ENCODE assay signal across 10 mouse cellular contexts in the genomic region with DNA sequence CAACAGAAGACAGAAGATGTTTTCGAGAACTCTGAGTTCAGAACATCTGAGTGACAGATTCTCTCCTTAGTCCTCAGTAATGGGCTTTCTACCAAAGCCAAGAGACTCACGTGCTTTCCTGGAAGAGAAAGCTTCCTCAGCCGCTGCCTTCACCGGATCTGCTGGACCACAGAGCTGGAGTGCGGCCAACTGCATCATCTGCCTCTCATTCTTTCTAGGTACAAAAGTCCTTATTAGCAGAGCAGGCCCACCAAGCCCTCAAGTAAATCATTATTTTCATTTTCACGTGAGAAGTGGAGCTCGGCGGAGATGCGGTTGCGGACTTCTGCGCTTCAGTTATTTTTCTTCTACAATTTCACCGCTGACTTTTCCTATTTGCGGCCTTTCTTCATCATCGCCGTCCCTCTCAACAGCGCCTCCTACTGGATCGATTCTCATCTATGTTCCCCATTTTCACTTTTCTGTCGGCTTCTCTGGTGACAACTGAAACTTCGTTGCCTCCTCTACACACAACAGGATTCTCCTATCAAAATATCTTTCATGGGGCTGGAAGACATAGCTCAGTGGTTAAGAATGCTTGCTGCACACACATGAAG.
DNase-seq lines count a peak whose midpoint lies in the region; ATAC-seq and TF ChIP-seq lines count a peak whose summit lies in the region.
"Had no signal": no experiment of that assay in that cellular context is flagged by ENCODE, and none has a peak within 500 bp of the region (broad histone marks: within the 10 kb centered on the region; RNA-seq: fewer than 3 reads in every experiment).

No protein-coding gene starts in this region.

- no peak for TF ChIP-seq RAD21 in MEL (IDR thresholded peaks at IDR 0.05; ENCODE audit: low read depth, low read length)

- no peaks in the 10 kb centered on the region for H3K79me2 ChIP-seq in MEL (ENCODE audit: control insufficient read depth, insufficient read depth, low read length, poor library complexity)

- peak in 2 of 3 experiments; percentile 19 to 23; a peak in 2 of 6 replicates for TF ChIP-seq CTCF in MEL (IDR thresholded peaks at IDR 0.05 in 2 of 3, conservative IDR thresholded peaks at IDR 0.05 in 1 of 3; ENCODE audit: control insufficient read depth in 1 of 3, insufficient read depth in 1 of 3, low read depth in 2 of 3, low read length in 3 of 3, poor library complexity in 1 of 3, severe bottlenecking in 1 of 3)

- H3K36me3 ChIP-seq in kidney, embryonic 14.5 days (ENCODE audit: control insufficient read depth, insufficient read depth, low read length), result no peaks in the 10 kb centered on the region
- no peaks in the 10 kb centered on the region for H3K36me3 ChIP-seq in MEL (ENCODE audit: control insufficient read depth in 1 of 2, insufficient read depth in 2 of 2, low read length in 2 of 2)
- H3K36me3 ChIP-seq: embryonic facial prominence, embryonic 13.5 days; hindbrain, embryonic 15.5 days had no signal

- TF ChIP-seq EP300 in MEL (IDR thresholded peaks at IDR 0.05; ENCODE audit: low read depth in 1 of 2, low read length in 2 of 2), result no peak

- H3K4me1 ChIP-seq in kidney, embryonic 14.5 days (ENCODE audit: control insufficient read depth, insufficient read depth, low read length), result no peaks in the 10 kb centered on the region
- no peaks in the 10 kb centered on the region for H3K4me1 ChIP-seq in MEL (ENCODE audit: control insufficient read depth in 1 of 2, insufficient read depth in 2 of 2, low read length in 2 of 2)
- H3K4me1 ChIP-seq: embryonic facial prominence, embryonic 13.5 days; hindbrain, embryonic 15.5 days had no signal

- H3K27me3 ChIP-seq in kidney, embryonic 14.5 days (ENCODE audit: control insufficient read depth, insufficient read depth, low read length), result no peaks in the 10 kb centered on the region
- H3K27me3 ChIP-seq in MEL (ENCODE audit: control insufficient read depth in 1 of 2, insufficient read depth in 2 of 2, low read length in 2 of 2), result no peaks in the 10 kb centered on the region

- WGBS in kidney, embryonic 14.5 days, result 72% methylated on average over 19 of the region's 19 CpGs

- no peak for TF ChIP-seq POLR2A in MEL (IDR thresholded peaks at IDR 0.05; ENCODE audit: control insufficient read depth in 1 of 2, insufficient read depth in 1 of 2, low read depth in 1 of 2, low read length in 2 of 2, poor library complexity in 1 of 2)

- H3K9ac ChIP-seq in kidney, embryonic 14.5 days (ENCODE audit: low read depth, low read length), result no peak overlapping the region
- no peak overlapping the region for H3K9ac ChIP-seq in MEL (ENCODE audit: control insufficient read depth, low read depth, low read length, poor library complexity, severe bottlenecking)
- H3K9ac ChIP-seq: embryonic facial prominence, embryonic 13.5 days; hindbrain, embryonic 15.5 days had no signal

- H3K4me3 ChIP-seq in kidney, embryonic 14.5 days (ENCODE audit: low read length), result no peak overlapping the region
- H3K4me3 ChIP-seq in MEL (ENCODE audit: control insufficient read depth in 1 of 2, insufficient read depth in 1 of 2, low read depth in 2 of 2, low read length in 2 of 2), result no peak overlapping the region
- H3K4me3 ChIP-seq: embryonic facial prominence, embryonic 13.5 days; hindbrain, embryonic 15.5 days had no signal

- DNase-seq in kidney, adult 11 months, result peak; percentile 90
- DNase-seq in A20 (ENCODE audit: low read depth, low spot score), result peak; percentile 84
- DNase-seq in MEL (ENCODE audit: low read depth, low spot score), result no peak
- DNase-seq in kidney, postnatal 14 days, result peak; percentile 90
- DNase-seq in yolk sac, embryonic 10.5 days (ENCODE audit: low spot score), result no peak
- no peak for DNase-seq in frontal cortex, postnatal 14 days (ENCODE audit: low spot score in 2 of 2)

- no peak for ATAC-seq in kidney, embryonic 14.5 days (ENCODE audit: low FRiP score, low TSS enrichment)
- no peak for ATAC-seq in frontal cortex, adult (ENCODE audit: low TSS enrichment)

- H3K9me3 ChIP-seq in kidney, embryonic 14.5 days (ENCODE audit: control insufficient read depth, low read length), result no peaks in the 10 kb centered on the region
- H3K9me3 ChIP-seq in MEL (replicated peaks; ENCODE audit: insufficient read depth, low read length), result no peaks in the 10 kb centered on the region
- H3K9me3 ChIP-seq: embryonic facial prominence, embryonic 13.5 days; hindbrain, embryonic 15.5 days had no signal

- no peak overlapping the region for H3K4me2 ChIP-seq in kidney, embryonic 14.5 days (replicated peaks; ENCODE audit: low read depth, low read length)
- H3K4me2 ChIP-seq: embryonic facial prominence, embryonic 13.5 days; hindbrain, embryonic 15.5 days had no signal

- no peak overlapping the region for H3K27ac ChIP-seq in kidney, embryonic 14.5 days (ENCODE audit: low read depth, low read length)
- H3K27ac ChIP-seq in MEL (ENCODE audit: control insufficient read depth, low read depth, low read length), result no peak overlapping the region
- H3K27ac ChIP-seq: embryonic facial prominence, embryonic 13.5 days; hindbrain, embryonic 15.5 days had no signal

TF ChIP-seq in MEL, 35 proteins besides CTCF, POLR2A, EP300 and RAD21:
- TF ChIP-seq UBTF (IDR thresholded peaks at IDR 0.05; ENCODE audit: borderline replicate concordance, insufficient read depth, low read depth, low read length), result no peak
- no peak for TF ChIP-seq TCF12 (IDR thresholded peaks at IDR 0.05; ENCODE audit: low read depth, low read length)
- TF ChIP-seq ZC3H11A (IDR thresholded peaks at IDR 0.05; ENCODE audit: low read depth, low read length), result no peak
- TF ChIP-seq MYC (IDR thresholded peaks at IDR 0.05; ENCODE audit: low read depth, low read length), result no peak
- TF ChIP-seq GABPA (IDR thresholded peaks at IDR 0.05; ENCODE audit: low read depth, low read length), result no peak
- TF ChIP-seq ZMIZ1 (IDR thresholded peaks at IDR 0.05; ENCODE audit: low read depth, low read length), result no peak
- no peak for TF ChIP-seq NRF1 (IDR thresholded peaks at IDR 0.05; ENCODE audit: insufficient read depth, low read depth, low read length, poor library complexity, severe bottlenecking)
- TF ChIP-seq MAZ (IDR thresholded peaks at IDR 0.05; ENCODE audit: low read depth, low read length), result no peak
- no peak for TF ChIP-seq MAX (IDR thresholded peaks at IDR 0.05; ENCODE audit: low read length)
- TF ChIP-seq CHD2 (IDR thresholded peaks at IDR 0.05; ENCODE audit: low read length), result no peak
- no peak for TF ChIP-seq MXI1 (IDR thresholded peaks at IDR 0.05; ENCODE audit: low read depth, low read length)
- no peak for TF ChIP-seq POLR2AphosphoS2 (IDR thresholded peaks at IDR 0.05; ENCODE audit: low read length)
- TF ChIP-seq SMC3 (IDR thresholded peaks at IDR 0.05; ENCODE audit: low read depth, low read length), result no peak
- no peak for TF ChIP-seq RCOR1 (IDR thresholded peaks at IDR 0.05; ENCODE audit: low read depth, low read length)
- TF ChIP-seq MEF2A (IDR thresholded peaks at IDR 0.05; ENCODE audit: extremely low read depth, insufficient replicate concordance, low read depth, low read length, poor library complexity, severe bottlenecking), result no peak
- TF ChIP-seq BHLHE40 (IDR thresholded peaks at IDR 0.05; ENCODE audit: borderline replicate concordance, low read depth, low read length), result no peak
- no peak for TF ChIP-seq ELF1 (IDR thresholded peaks at IDR 0.05; ENCODE audit: low read depth, low read length)

Comparison
In these comparisons a context has a peak if more than half of its experiments do, and no peak if none do; other contexts are left out.
1. DNase-seq: peak in kidney, adult 11 months (single experiment), A20 (single experiment) and kidney, postnatal 14 days (single experiment); none in MEL (single experiment), yolk sac, embryonic 10.5 days (single experiment) and frontal cortex, postnatal 14 days (0 of 2).